Mouse (Mus musculus): ENCODE measurements around the gene Tmbim6.

The Tmbim6 gene

GRCm38 (mm10) chr15:99453153-99453900 is 60.6 kb downstream of the Tmbim6 start:
- DNase-seq (ENCODE audit: low read depth): no peak

GRCm38 (mm10) chr15:99454585-99455279 is 62.0 kb downstream of the Tmbim6 start:
- DNase-seq (ENCODE audit: low read depth): no peak

GRCm38 (mm10) chr15:99455415-99455814 is 62.7 kb downstream of the Tmbim6 start:
- DNase-seq (ENCODE audit: low read depth): no peak

- no peak for DNase-seq (ENCODE audit: low read depth)
These were observed 63.8 kb downstream of the Tmbim6 start for GRCm38 (mm10) chr15:99456338-99456962.

GRCm38 (mm10) chr15:99456963-99457605 is 64.4 kb downstream of the Tmbim6 start:
- no peak for DNase-seq (ENCODE audit: low read depth)

GRCm38 (mm10) chr15:99457606-99458401 is 65.1 kb downstream of the Tmbim6 start, which contains the start of gene Nckap5l:
Nckap5l (minus strand) TSS chr15:99457748.
- peak; percentile 79 for DNase-seq (ENCODE audit: low read depth)
